Mouse (Mus musculus) brain, embryonic 14.5 days (tissue): ENCODE results near the gene Micu1.

Experiments
- CTCF ChIP-seq: fragments of 200-500 bp; IDR thresholded peaks from 2 replicates; pipeline ENCODE4 v1.5.1; 2012; ENCODE audit warnings: inconsistent platforms, mild to moderate bottlenecking, moderate library complexity, borderline replicate concordance; ENCODE audit not compliant: insufficient read depth, insufficient read length; ENCODE audit errors: extremely low read depth
- POLR2A ChIP-seq: fragments of 200-500 bp; IDR thresholded peaks from 2 replicates; pipeline ENCODE4 v1.6.1; 2012; ENCODE audit warnings: mild to moderate bottlenecking, inconsistent platforms, borderline replicate concordance; ENCODE audit not compliant: poor library complexity, insufficient read depth, insufficient read length, severe bottlenecking; ENCODE audit errors: extremely low read depth

DNA sequence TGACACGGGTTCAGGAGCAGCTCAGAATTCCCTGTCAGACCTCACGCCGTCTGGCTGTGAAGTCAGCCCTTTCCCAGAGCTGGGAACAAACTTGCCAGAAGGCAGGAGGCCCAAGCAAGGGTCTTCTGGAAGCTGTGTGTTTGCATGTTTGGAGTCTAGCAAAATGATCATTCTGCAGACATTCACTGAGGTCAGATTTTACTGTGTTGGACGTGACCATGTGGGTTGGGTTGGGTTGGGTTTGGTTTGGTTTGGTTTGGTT, 197.8 kb downstream of the Micu1 start:
- TF ChIP-seq POLR2A: no peak
- no peak for TF ChIP-seq CTCF
